Mouse (Mus musculus): ENCODE data around the gene Col15a1.

- TF ChIP-seq CTCF (IDR thresholded peaks at IDR 0.05; ENCODE audit: extremely low read depth, insufficient read length, insufficient replicate concordance, low read depth, low read length) = no peak
- no peak for TF ChIP-seq POLR2A (IDR thresholded peaks at IDR 0.05; ENCODE audit: low read depth, low read length)
These were observed 19.1 kb downstream of the Col15a1 start for GRCm38 (mm10) chr4:47227101-47227500.
